Mouse (Mus musculus) megakaryocyte, embryonic 14.5 days (primary cell): Measurements from ENCODE around the gene Drg1.

Experiments
- FLI1 ChIP-seq: IDR thresholded peaks from 2 replicates; pipeline ENCODE4 v1.6.1; 2012; ENCODE audit warnings: low read length, inconsistent platforms, mixed read lengths
- GATA1 ChIP-seq: IDR thresholded peaks from 3 replicates; pipeline ENCODE4 v1.6.1; 2012; ENCODE audit warnings: mixed read lengths, low read length, inconsistent platforms, borderline replicate concordance

- TF ChIP-seq GATA1: no peak
- TF ChIP-seq FLI1: no peak
Measured at GRCm38 (mm10) chr11:3290640-3291310, 24.6 kb upstream of the Drg1 start.
